Mouse (Mus musculus) G1E (cell line): ENCODE results near the gene Cacna1i. TPM values are rescaled to one million over a fixed set of nuclear protein-coding genes. Genes with fewer than 3 reads are reported as not detected.

Source experiments
- ATAC-seq: 2 replicates; pipeline ENCODE4 v1.8.0; 2016; ENCODE audit warnings: mild to moderate bottlenecking; ENCODE audit not compliant: insufficient number of reproducible peaks, poor library complexity, low FRiP score, severe bottlenecking; ENCODE audit errors: extremely low read depth
- DNase-seq: peaks from one replicate; pipeline ENCODE4 v3.0.0; 2012; ENCODE audit warnings: low spot score
- H3K27me3 ChIP-seq: 2 replicates; pipeline ENCODE4 v1.6.1; 2012; ENCODE audit warnings: mild to moderate bottlenecking, low read length, inconsistent platforms; ENCODE audit not compliant: insufficient read depth
- H3K36me3 ChIP-seq: replicated peaks from 2 replicates; pipeline ENCODE3; 2012; ENCODE audit warnings: mild to moderate bottlenecking, inconsistent platforms
- H3K4me1 ChIP-seq: 2 replicates; pipeline ENCODE4 v1.6.1; 2012; ENCODE audit warnings: low read depth, low read length, inconsistent platforms, mixed read lengths; ENCODE audit not compliant: insufficient read depth
- H3K4me3 ChIP-seq: 2 replicates; pipeline ENCODE4 v1.5.1; 2012; ENCODE audit warnings: low read depth, mild to moderate bottlenecking, inconsistent platforms, low read length, moderate library complexity, mixed read lengths
- H3K9me3 ChIP-seq: replicated peaks from 2 replicates; pipeline ENCODE4 v1.6.1; 2012; ENCODE audit warnings: inconsistent platforms
- CTCF ChIP-seq: IDR thresholded peaks from 2 replicates; pipeline ENCODE4 v1.5.1; 2012; ENCODE audit warnings: low read depth, low read length, inconsistent platforms, mixed read lengths
- GATA1 ChIP-seq: IDR thresholded peaks from 2 replicates; pipeline ENCODE4 v1.6.1; 2012; ENCODE audit warnings: borderline replicate concordance, low read length, inconsistent platforms, mixed read lengths
- GATA2 ChIP-seq: IDR thresholded peaks from 2 replicates; pipeline ENCODE4 v1.6.1; 2012; ENCODE audit warnings: low read depth, low read length, inconsistent platforms, borderline replicate concordance
- POLR2AphosphoS5 ChIP-seq: IDR thresholded peaks from 2 replicates; pipeline ENCODE4 v1.6.1; 2012; ENCODE audit warnings: low read depth, low read length, inconsistent platforms; ENCODE audit not compliant: insufficient replicate concordance
- TAL1 ChIP-seq: conservative IDR thresholded peaks from 2 replicates; pipeline ENCODE4 v1.6.1; 2012; ENCODE audit warnings: low read depth, low read length, inconsistent platforms, mixed read lengths
- polyA plus RNA-seq: library from polyadenylated mRNA; stranded (reverse); fragments of >175 nt; gene quantifications from 2 replicates; pipeline ENCODE4 v1.2.3, GENCODE M21; 2012
- total RNA-seq, 2 experiments: library from RNA; stranded (forward) in 1 of 2; stranded (reverse) in 1 of 2; fragments of 200-1000 nt in 1 of 2; fragments of >200 nt in 1 of 2; fragmentation: Nextera tagmentation in 1 of 2; gene quantifications; 2 replicates each; pipeline ENCODE4 v1.2.3; 2014 to 2017

The Cacna1i gene
- total and polyA plus RNA-seq, 3 experiments, result 0.05 TPM; not detected in 2

DNA sequence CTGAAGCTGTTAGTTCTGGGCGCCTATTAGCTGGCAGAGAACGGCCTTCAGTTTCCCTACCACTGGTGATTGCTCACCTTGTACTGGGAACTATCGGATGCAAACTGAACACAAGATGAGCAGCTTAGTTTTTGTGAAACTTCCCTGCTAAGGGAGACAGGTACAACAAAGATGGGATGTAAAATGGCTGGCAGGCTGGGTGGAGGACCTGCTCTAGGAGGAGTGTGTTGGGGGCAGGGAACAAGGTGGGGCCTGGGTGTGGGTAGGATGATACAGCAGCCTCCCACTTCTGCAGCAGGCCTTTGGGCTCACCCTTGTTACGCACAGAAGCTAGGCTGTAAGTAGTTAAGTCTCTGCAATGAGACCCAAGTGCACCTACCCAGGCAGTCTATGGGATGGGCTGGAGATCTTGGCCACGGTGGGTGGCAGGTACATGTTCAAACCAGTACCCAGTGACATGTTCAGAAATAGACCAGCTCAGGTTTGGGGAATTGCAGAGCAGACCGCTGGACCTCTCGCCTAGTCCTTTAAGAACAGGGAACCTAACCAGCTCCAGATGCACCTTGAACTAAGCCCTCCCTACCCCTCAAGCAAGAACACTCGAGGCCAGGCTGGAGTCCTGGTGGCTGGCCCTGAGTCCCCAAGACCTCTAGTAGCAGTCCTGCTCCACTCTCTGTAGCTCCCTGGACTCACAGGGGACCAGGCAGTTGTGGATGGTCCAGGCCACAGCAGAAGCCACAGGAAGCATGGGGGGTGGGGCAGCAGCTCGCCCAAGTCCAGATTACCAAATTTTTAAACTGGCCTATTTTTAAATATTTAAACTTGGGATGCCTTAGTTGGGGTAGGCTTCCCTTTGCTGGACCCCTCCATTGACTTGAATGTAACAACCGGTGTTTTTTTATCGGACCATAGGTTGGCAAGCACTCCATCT is 28.5 kb upstream of the Cacna1i start:
- peaks cover 97% of the 10 kb centered on the region for H3K36me3 ChIP-seq
- no peak for ATAC-seq
- peaks cover 75% of the 10 kb centered on the region for H3K4me1 ChIP-seq

DNA sequence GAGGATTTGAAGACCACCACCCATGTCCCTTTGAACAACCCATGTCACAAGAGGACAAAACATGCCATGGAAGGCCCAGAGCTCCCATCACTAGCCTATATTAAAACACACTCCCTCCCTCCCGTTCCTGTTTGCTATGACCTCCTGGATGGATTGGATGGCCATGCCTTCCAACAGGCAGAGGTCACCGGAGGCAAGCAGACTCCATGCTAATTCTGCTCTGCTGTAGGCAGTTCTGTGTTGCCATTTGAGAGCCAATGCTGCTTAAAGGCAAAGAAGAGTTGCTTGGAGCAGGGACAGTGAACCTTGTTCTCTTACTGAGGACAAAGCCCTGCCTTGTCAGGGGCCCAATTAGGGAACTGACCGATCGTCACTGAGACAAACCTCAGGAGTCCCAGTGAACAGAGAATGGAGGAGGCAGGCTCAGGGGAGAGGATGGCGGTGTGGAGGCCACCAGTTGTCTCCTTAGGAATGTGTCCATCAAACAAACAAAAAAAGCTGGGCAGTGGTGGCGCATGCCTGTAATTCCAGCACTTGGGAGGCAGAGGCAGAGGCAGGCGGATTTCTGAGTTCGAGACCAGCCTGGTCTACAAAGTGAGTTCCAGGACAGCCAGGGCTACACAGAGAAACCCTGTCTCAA is 27.5 kb upstream of the Cacna1i start:
- no peak overlapping the region for H3K4me3 ChIP-seq
- ATAC-seq, result no peak
- peaks cover 77% of the 10 kb centered on the region for H3K4me1 ChIP-seq

More for the DNA sequence above, 28.5 kb upstream of the Cacna1i start:
- Histone ChIP-seq H3K4me3 (peak overlapping the region; percentile 44; the same call in 1 of the 2 replicates), H3K9me3 (peaks cover 13% of the 10 kb centered on the region), H3K27me3 (no peaks in the 10 kb centered on the region)
- peak; percentile 44 for DNase-seq
- TF ChIP-seq GATA1 (no peak), TAL1 (no peak), GATA2 (no peak), POLR2AphosphoS5 (no peak), CTCF (no peak)

DNA sequence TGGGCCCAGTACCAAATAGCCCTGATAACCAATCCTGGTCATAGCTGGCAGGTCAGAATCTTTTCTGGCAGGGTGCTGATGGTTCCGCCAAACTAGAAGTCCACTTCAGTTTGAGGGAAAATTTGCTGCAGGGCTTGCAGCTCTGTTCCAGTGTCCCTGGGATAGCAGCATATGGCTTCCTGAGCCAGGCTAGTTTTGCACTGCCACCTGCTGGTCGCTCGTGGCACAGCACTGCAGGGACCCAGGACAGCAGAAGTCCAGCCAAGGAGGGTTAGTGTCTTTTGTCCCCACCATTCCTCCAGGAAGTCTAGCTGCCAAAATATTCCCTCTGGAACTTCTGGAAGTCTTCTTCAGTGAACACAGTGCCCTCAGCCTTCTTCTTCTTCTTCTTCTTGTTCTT is 26.4 kb upstream of the Cacna1i start:
- Histone ChIP-seq H3K4me1 (peaks cover 70% of the 10 kb centered on the region), H3K9me3 (0 out of 2 replicates have a peak, but pooled peaks cover under 1% of the 10 kb centered on the region), H3K27me3 (no peaks in the 10 kb centered on the region), H3K4me3 (no peak overlapping the region), H3K36me3 (peaks cover 75% of the 10 kb centered on the region)
- DNase-seq (peak; percentile 71), ATAC-seq (no peak)
- TF ChIP-seq POLR2AphosphoS5 (no peak), GATA1 (no peak), GATA2 (no peak), CTCF (peak; percentile 98), TAL1 (no peak)

More for the DNA sequence above, 27.5 kb upstream of the Cacna1i start:
- no peak for TF ChIP-seq TAL1
- TF ChIP-seq GATA1, result no peak
- no peak for TF ChIP-seq POLR2AphosphoS5
- TF ChIP-seq GATA2, result no peak
- no peak for TF ChIP-seq CTCF
- H3K9me3 ChIP-seq, result peaks cover 12% of the 10 kb centered on the region
- DNase-seq, result no peak
- no peaks in the 10 kb centered on the region for H3K27me3 ChIP-seq
- H3K36me3 ChIP-seq, result peaks cover 86% of the 10 kb centered on the region

GRCm38 (mm10) chr15:80261100-80261499 is 25.9 kb upstream of the Cacna1i start:
- DNase-seq, result no peak
- Histone ChIP-seq H3K36me3 (peaks cover 71% of the 10 kb centered on the region), H3K4me1 (peaks cover 69% of the 10 kb centered on the region), H3K4me3 (no peak overlapping the region), H3K9me3 (no peaks in the 10 kb centered on the region), H3K27me3 (no peaks in the 10 kb centered on the region)
- no peak for ATAC-seq
- no peak for TF ChIP-seq CTCF
- TF ChIP-seq GATA1, result no peak
- TF ChIP-seq GATA2, result no peak
- TF ChIP-seq TAL1, result no peak
- no peak for TF ChIP-seq POLR2AphosphoS5

DNA sequence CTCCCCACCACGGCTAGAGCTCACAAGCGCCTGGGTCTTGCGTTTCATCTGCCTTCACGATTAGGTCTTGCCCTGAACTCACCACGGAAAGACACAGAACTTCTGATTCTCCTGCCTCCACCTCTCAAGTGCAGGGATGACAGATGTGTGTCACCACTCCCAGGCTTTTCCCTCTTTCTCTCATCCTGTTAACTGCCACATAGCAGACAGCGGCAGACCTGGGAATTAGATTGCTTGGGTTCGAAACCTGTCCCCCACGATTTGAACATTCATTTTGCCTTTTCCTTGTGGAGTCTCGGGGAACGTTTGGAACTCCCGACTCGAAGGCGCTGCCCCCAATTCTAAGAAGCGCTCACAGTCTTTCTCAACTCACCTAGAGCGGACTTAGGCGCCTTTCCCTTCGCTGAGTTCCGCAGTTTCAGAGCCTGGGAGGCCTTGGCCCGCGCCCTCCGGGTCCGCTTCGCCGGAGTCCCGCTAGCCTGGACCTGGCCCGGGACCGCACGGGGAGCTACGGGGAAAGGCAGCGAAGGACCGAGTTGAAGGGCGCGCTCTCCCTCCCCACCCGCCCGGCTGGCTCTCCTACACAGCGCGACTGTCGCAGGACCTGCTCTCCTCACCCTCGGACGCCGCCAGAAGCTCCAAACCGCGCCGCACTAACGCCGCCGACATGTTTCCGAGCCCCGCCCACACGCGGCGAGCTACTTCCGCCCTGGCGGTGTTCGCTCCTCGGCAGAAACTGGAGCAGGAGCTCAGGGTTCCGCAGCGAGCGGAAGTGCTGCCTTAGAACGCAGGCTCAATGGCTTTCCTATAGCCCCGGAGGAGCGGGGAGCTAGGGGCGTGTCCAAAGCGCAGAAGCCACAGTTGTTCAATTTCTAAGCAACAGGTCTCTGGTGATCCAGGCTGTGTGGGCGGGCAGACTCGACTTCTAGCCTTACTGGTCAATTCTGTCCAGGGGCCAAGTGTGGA is 23.1 kb upstream of the Cacna1i start, which contains the start of gene Rps19bp1:
Gene Rps19bp1, minus strand, starts transcription at position 706 of the 966 bp plus-strand sequence.
- Histone ChIP-seq H3K4me1 (peaks cover 43% of the 10 kb centered on the region), H3K27me3 (peaks cover 3% of the 10 kb centered on the region), H3K9me3 (no peaks in the 10 kb centered on the region; the same call in 1 of the 2 replicates), H3K36me3 (peaks cover 43% of the 10 kb centered on the region), H3K4me3 (peak within 1 kb of the TSS; percentile 94)
- TF ChIP-seq CTCF, result no peak
- TF ChIP-seq TAL1, result no peak
- no peak for TF ChIP-seq POLR2AphosphoS5
- no peak for TF ChIP-seq GATA1
- no peak for TF ChIP-seq GATA2
- DNase-seq, result peak; percentile 90
- ATAC-seq, result peak; percentile 87
